Mouse (Mus musculus) thymus, adult 2 months (tissue): ENCODE measurements around the gene Abhd10.

Experiments
- CTCF ChIP-seq: fragments of 200-500 bp; IDR thresholded peaks from 2 replicates; pipeline ENCODE4 v1.5.1; 2012; ENCODE audit warnings: mild to moderate bottlenecking, control low read depth, low read length, moderate library complexity, borderline replicate concordance; ENCODE audit not compliant: control insufficient read depth, poor library complexity, insufficient read depth; ENCODE audit errors: extremely low read depth
- POLR2A ChIP-seq: fragments of 200-500 bp; IDR thresholded peaks from 2 replicates; pipeline ENCODE4 v1.6.1; 2012; ENCODE audit warnings: mild to moderate bottlenecking, low read length, control low read depth, moderate library complexity; ENCODE audit not compliant: control insufficient read depth, poor library complexity, insufficient read depth; ENCODE audit errors: extremely low read depth

DNA sequence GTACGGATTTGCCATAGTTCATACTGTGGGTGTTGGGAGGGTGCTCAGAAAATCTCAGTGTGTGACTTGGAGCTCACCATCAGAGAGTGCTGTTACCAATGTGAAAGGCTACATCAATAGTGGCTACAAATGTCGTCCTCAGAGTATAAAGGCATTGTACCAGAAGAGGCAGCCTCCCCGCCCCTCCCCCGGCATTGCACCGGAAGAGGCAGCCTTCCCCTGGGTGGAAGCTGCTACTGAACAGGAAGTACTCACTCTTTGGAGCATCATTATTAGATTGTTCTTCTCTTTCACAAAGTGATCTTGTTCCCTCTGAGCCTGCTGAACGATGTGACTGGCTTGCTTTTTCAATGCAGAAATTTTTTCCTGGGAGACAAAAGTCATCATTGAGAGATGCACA, 37.2 kb upstream of the Abhd10 start:
- no peak for TF ChIP-seq CTCF
- no peak for TF ChIP-seq POLR2A
